Mouse (Mus musculus) thymus, adult 2 months (tissue): ENCODE measurements around the gene Dnah7b.

ENCODE experiments used
- CTCF ChIP-seq: fragments of 200-500 bp; IDR thresholded peaks from 2 replicates; pipeline ENCODE4 v1.5.1; 2012; ENCODE audit warnings: mild to moderate bottlenecking, control low read depth, low read length, moderate library complexity, borderline replicate concordance; ENCODE audit not compliant: control insufficient read depth, poor library complexity, insufficient read depth; ENCODE audit errors: extremely low read depth
- POLR2A ChIP-seq: fragments of 200-500 bp; IDR thresholded peaks from 2 replicates; pipeline ENCODE4 v1.6.1; 2012; ENCODE audit warnings: mild to moderate bottlenecking, low read length, control low read depth, moderate library complexity; ENCODE audit not compliant: control insufficient read depth, poor library complexity, insufficient read depth; ENCODE audit errors: extremely low read depth

DNA sequence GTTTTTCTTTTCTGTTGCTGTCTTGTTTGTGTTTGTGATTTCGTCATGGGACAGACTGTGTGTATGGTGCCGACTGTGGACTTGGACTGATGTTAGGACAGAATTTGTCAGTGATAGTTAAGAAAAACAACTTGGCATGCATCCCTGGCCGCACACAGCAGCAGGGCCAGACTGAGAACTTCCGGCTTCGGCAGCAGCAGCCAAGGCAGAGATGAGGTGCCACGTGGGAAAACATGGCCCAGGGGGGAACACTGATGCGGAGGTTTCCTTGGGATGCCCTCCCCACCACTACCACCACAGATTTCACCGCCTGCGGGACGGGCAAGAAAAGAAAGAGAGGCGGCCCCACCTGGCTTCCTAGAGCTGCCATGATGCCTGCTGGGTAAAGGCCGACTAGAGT lies 205.8 kb downstream of the Dnah7b start:
- TF ChIP-seq CTCF, result no peak
- no peak for TF ChIP-seq POLR2A
